Mouse (Mus musculus): ENCODE measurements at regions not wholly inside any gene's neighbourhood (a gene's known extent, or its start where the extent isn't known, plus 50 kb on each side); places are given as distances from the start of the nearest gene placed in this dataset.

DNA sequence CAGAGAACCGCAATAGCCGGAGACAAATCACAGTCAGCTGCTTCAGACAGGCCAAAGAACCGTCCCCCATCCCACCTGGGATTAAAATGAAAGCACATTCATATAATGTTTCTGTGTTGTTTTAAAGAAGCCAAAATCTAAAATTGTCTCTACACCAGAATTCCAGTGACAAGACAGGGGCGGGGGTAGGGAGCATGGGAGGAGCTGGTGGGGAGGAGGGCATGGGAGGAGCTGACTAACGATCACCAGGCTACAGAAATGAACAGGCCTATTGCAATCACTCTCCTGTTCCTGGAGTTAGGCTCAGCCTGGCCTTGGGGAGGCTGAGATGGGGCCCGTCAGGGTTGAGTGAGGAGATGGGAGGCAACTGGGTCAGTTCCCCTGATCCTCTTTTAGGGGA is 105.9 kb downstream of the Olfm1 start:
- no peak for TF ChIP-seq CTCF (IDR thresholded peaks at IDR 0.05; ENCODE audit: low read depth, low read length)
- TF ChIP-seq POLR2A (IDR thresholded peaks at IDR 0.05; ENCODE audit: extremely low read depth, insufficient read depth, low read length): no peak

Data from liver, adult 2 months (tissue).